Mouse (Mus musculus) ovary, postnatal 14 days (tissue): ENCODE results near the gene Gpr162.
A peak's percentile ranks its signal among the peaks of the same experiment; 100 is the strongest.
"Not testable (repeated sequence)": the region's sequence is repeated elsewhere in the genome, so short reads cannot be mapped to it uniquely, and the experiment has no call there.

Source experiments
- DNase-seq: peaks from one replicate; pipeline ENCODE4 v3.0.0; 2022; ENCODE audit warnings: low spot score

Gpr162 gene

GRCm38 (mm10) chr6:124836411-124836810 lies 27.4 kb downstream of the Gpr162 start:
- DNase-seq: no peak

- no peak for DNase-seq
Observed at GRCm38 (mm10) chr6:124835531-124835930, 28.3 kb downstream of the Gpr162 start.

GRCm38 (mm10) chr6:124834512-124835081 lies 29.2 kb downstream of the Gpr162 start:
- DNase-seq: no peak

GRCm38 (mm10) chr6:124831649-124832048 lies 32.1 kb downstream of the Gpr162 start:
- no peak for DNase-seq

GRCm38 (mm10) chr6:124831199-124831598 lies 32.6 kb downstream of the Gpr162 start:
- not testable (repeated sequence) for DNase-seq

- DNase-seq: peak; percentile 83
Observed at GRCm38 (mm10) chr6:124829799-124830700, 33.7 kb downstream of the Gpr162 start.

- peak; percentile 93 for DNase-seq
Observed at GRCm38 (mm10) chr6:124828868-124829798, 34.6 kb downstream of the Gpr162 start, which contains the start of the genes Usp5 and Cdca3. TSS of gene Usp5 (minus strand) at chr6:124829484. TSS of gene Cdca3 (plus strand) at chr6:124829547.

GRCm38 (mm10) chr6:124828101-124828592 lies 35.6 kb downstream of the Gpr162 start:
- peak; percentile 38 for DNase-seq

- DNase-seq: no peak
Observed at GRCm38 (mm10) chr6:124822049-124822448, 41.7 kb downstream of the Gpr162 start.

GRCm38 (mm10) chr6:124820891-124821290 lies 42.9 kb downstream of the Gpr162 start:
- no peak for DNase-seq

- DNase-seq: no peak
Observed at GRCm38 (mm10) chr6:124817971-124818370, 45.8 kb downstream of the Gpr162 start.

GRCm38 (mm10) chr6:124817563-124817962 lies 46.2 kb downstream of the Gpr162 start:
- DNase-seq: no peak

GRCm38 (mm10) chr6:124817125-124817524 lies 46.7 kb downstream of the Gpr162 start:
- no peak for DNase-seq

- DNase-seq: no peak
Observed at GRCm38 (mm10) chr6:124816611-124817010, 47.2 kb downstream of the Gpr162 start.

GRCm38 (mm10) chr6:124814858-124815774 lies 48.7 kb downstream of the Gpr162 start:
- no peak for DNase-seq

- no peak for DNase-seq
Observed at GRCm38 (mm10) chr6:124814448-124814847, 49.3 kb downstream of the Gpr162 start.

- DNase-seq: peak; percentile 91
Observed at GRCm38 (mm10) chr6:124813933-124814332, 49.9 kb downstream of the Gpr162 start, which contains the start of gene Tpi1. TSS of gene Tpi1 (minus strand) at chr6:124814296.

- DNase-seq: peak; percentile 43
Observed at GRCm38 (mm10) chr6:124813496-124813895, 50.3 kb downstream of the Gpr162 start.

- no peak for DNase-seq
Observed at GRCm38 (mm10) chr6:124812848-124813247, 50.9 kb downstream of the Gpr162 start.

GRCm38 (mm10) chr6:124811701-124812560 lies 51.9 kb downstream of the Gpr162 start:
- no peak for DNase-seq
